Mouse (Mus musculus) MEL (cell line): ENCODE data around the gene Ebf3.

Experiments
- CTCF ChIP-seq, 3 experiments: IDR thresholded peaks in 2 of 3; conservative IDR thresholded peaks in 1 of 3; 2 replicates each; pipeline ENCODE4 v1.5.1; 2011 to 2012; ENCODE audit warnings: low read length in 3 of 3, low read depth in 2 of 3, mild to moderate bottlenecking in 2 of 3, improper control_type of control experiment in 1 of 3, inconsistent platforms in 1 of 3, mixed read lengths in 1 of 3, moderate library complexity in 1 of 3; ENCODE audit not compliant: control insufficient read depth in 1 of 3, insufficient read depth in 1 of 3, poor library complexity in 1 of 3, severe bottlenecking in 1 of 3
- NRF1 ChIP-seq: IDR thresholded peaks from 2 replicates; pipeline ENCODE4 v1.6.1; 2014; ENCODE audit warnings: low read depth, mild to moderate bottlenecking, inconsistent platforms, low read length, improper control_type of control experiment, moderate library complexity; ENCODE audit not compliant: poor library complexity, insufficient read depth, severe bottlenecking

- TF ChIP-seq NRF1: no peak
- no peak for TF ChIP-seq CTCF (IDR thresholded peaks at IDR 0.05 in 2 of 3, conservative IDR thresholded peaks at IDR 0.05 in 1 of 3; ENCODE audit: control insufficient read depth in 1 of 3, insufficient read depth in 1 of 3, low read depth in 2 of 3, low read length in 3 of 3, poor library complexity in 1 of 3, severe bottlenecking in 1 of 3)
These were observed 12.1 kb downstream of the Ebf3 start for GRCm38 (mm10) chr7:137302161-137302560.
